Mouse (Mus musculus) lung, embryonic 15.5 days (tissue): ENCODE data around the gene Sh3bgrl. TPM values are rescaled to one million over a fixed set of nuclear protein-coding genes. Genes with fewer than 3 reads are reported as not detected.

Experiments used
- ATAC-seq: fragments of 200-750 bp; cut with Nextera tagmentation; 2 replicates; pipeline ENCODE4 v1.8.0; 2017; ENCODE audit warnings: moderate number of reproducible peaks, borderline replicate concordance; ENCODE audit not compliant: low FRiP score, low TSS enrichment; ENCODE audit errors: extremely low read depth
- H3K27ac ChIP-seq: fragments of 300-500 bp; sonication (generic); 2 replicates; pipeline ENCODE4 v1.5.1; 2015; ENCODE audit warnings: moderate library complexity, mild to moderate bottlenecking, inconsistent platforms
- H3K27me3 ChIP-seq: fragments of 300-500 bp; sonication (generic); 2 replicates; pipeline ENCODE4 v1.6.1; 2015; ENCODE audit warnings: inconsistent platforms
- H3K36me3 ChIP-seq: fragments of 300-500 bp; sonication (generic); 2 replicates; pipeline ENCODE4 v1.6.1; 2015; ENCODE audit warnings: inconsistent platforms
- H3K4me1 ChIP-seq: fragments of 300-500 bp; sonication (generic); 2 replicates; pipeline ENCODE4 v1.6.1; 2015; ENCODE audit warnings: inconsistent platforms
- H3K4me2 ChIP-seq: fragments of 300-500 bp; sonication (generic); 2 replicates; pipeline ENCODE4 v1.6.1; 2015; ENCODE audit warnings: inconsistent platforms, mild to moderate bottlenecking, moderate library complexity
- H3K4me3 ChIP-seq: fragments of 300-500 bp; sonication (generic); 2 replicates; pipeline ENCODE4 v1.5.1; 2015; ENCODE audit warnings: mild to moderate bottlenecking, inconsistent platforms
- H3K9ac ChIP-seq: fragments of 300-500 bp; sonication (generic); 2 replicates; pipeline ENCODE4 v1.6.1; 2015; ENCODE audit warnings: inconsistent platforms
- H3K9me3 ChIP-seq: fragments of 300-500 bp; sonication (generic); 2 replicates; pipeline ENCODE4 v1.6.1; 2016; ENCODE audit warnings: inconsistent platforms
- WGBS: fragments of 180-500 bp; shearing (Covaris S2); methylation state at CpG from one replicate; pipeline ENCODE4 v1.1.7; 2015; 5-methylcytosine and 5-hydroxymethylcytosine counted together
- polyA plus RNA-seq: library from polyadenylated mRNA; unstranded; fragments of >200 nt; fragmentation: Nextera tagmentation; extraction: Ambion mirVana; gene quantifications from 2 replicates; pipeline ENCODE4 v1.2.1, GENCODE M21; 2015

Sh3bgrl gene
- polyA plus RNA-seq, 1 experiment from 2014 or later, result 239 TPM

DNA sequence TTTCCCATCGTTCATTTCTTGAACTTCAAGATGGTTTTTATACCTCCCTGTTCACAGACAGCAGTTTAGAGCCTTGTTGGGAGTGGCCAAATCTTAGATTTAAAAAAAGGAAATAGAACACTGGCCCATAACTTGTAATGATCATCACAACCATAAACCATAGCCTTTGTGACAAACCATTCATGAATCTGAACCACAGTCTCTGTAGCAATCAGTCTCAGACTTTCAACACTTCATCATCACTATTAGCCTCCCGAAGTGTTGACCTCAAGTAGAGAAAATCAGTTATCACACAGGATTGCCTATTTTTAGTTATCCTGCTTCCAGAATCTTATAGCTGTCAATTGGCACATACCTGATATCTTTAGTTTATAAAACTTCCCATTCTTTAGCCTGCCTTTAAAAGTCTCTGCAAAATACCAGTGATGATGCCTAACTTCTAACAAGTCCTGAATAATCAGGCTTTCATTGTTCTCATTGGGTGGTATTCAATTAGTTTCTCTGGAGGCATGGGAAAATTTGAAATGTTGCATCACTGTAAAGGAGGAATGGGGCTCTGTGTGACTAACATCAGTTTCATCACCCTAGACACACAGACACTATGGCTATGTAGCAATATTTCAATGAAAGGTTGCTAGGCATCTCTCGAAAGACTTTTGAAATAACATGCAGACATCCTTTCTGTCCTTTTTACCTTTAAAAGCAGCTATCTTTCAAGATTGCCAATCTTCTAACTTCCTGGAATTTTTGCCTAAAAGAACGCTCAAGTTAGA lies 89.7 kb downstream of the Sh3bgrl start:
- Histone ChIP-seq H3K4me2 (no peak overlapping the region), H3K4me1 (no peaks in the 10 kb centered on the region), H3K4me3 (no peak overlapping the region), H3K9ac (no peak overlapping the region), H3K27ac (no peak overlapping the region), H3K9me3 (no peaks in the 10 kb centered on the region), H3K27me3 (no peaks in the 10 kb centered on the region), H3K36me3 (no peaks in the 10 kb centered on the region)
- no peak for ATAC-seq
- WGBS, result 76% methylated on average over 4 of the region's 4 CpGs

- Histone ChIP-seq H3K9me3 (no peaks in the 10 kb centered on the region), H3K4me1 (no peaks in the 10 kb centered on the region), H3K9ac (no peak overlapping the region), H3K36me3 (no peaks in the 10 kb centered on the region), H3K27ac (no peak overlapping the region), H3K4me2 (no peak overlapping the region), H3K4me3 (no peak overlapping the region), H3K27me3 (no peaks in the 10 kb centered on the region)
- 84% methylated on average over 4 of the region's 4 CpGs for WGBS
- ATAC-seq, result no peak
Measured at GRCm38 (mm10) chrX:109189607-109190006, 94.4 kb downstream of the Sh3bgrl start.

GRCm38 (mm10) chrX:109190969-109191368 lies 95.8 kb downstream of the Sh3bgrl start:
- 46% methylated on average over 4 of the region's 4 CpGs for WGBS
- H3K4me1 ChIP-seq, result no peaks in the 10 kb centered on the region
- 0 out of 2 replicates have a peak, but pooled peaks have one; percentile 49 for ATAC-seq
- no peak overlapping the region for H3K4me3 ChIP-seq
- H3K4me2 ChIP-seq, result no peak overlapping the region
- H3K36me3 ChIP-seq, result no peaks in the 10 kb centered on the region
- H3K27ac ChIP-seq, result peak overlapping the region; percentile 20; the same call in 1 of the 2 replicates
- H3K9me3 ChIP-seq, result no peaks in the 10 kb centered on the region
- no peak overlapping the region for H3K9ac ChIP-seq
- no peaks in the 10 kb centered on the region for H3K27me3 ChIP-seq

DNA sequence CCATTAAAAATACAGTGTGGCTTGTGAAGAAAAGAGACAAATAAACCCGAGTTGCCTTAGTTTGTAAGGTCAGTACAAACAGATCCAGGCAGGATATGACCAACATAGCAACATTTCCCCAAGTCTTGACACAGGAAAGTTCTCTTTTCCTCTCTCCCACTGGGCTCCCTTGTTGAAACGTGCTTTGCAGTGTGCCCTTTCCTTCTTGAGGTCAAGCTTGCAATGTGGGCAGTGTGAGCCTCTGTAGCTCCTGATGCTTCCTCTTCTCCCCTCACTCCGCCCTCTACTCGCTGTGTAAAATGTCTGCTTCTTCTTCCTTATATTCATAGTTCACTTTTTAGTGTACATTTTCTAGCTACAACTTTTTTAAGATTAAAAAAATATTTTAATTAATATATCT lies 96.3 kb downstream of the Sh3bgrl start:
- H3K4me2 ChIP-seq, result no peak overlapping the region
- no peaks in the 10 kb centered on the region for H3K36me3 ChIP-seq
- H3K4me1 ChIP-seq, result no peaks in the 10 kb centered on the region
- no peaks in the 10 kb centered on the region for H3K27me3 ChIP-seq
- no peaks in the 10 kb centered on the region for H3K9me3 ChIP-seq
- no peak overlapping the region for H3K9ac ChIP-seq
- WGBS, result 38% methylated on average over 4 of the region's 4 CpGs
- peak overlapping the region; percentile 20; the same call in 1 of the 2 replicates for H3K27ac ChIP-seq
- peak; percentile 52; the same call in 1 of the 2 replicates for ATAC-seq
- no peak overlapping the region for H3K4me3 ChIP-seq

GRCm38 (mm10) chrX:109196468-109196867 lies 101.3 kb downstream of the Sh3bgrl start, which contains the start of gene Gm6377:
Gene Gm6377, plus strand, starts transcription at chrX:109196756.
- Histone ChIP-seq H3K27me3 (no peaks in the 10 kb centered on the region), H3K4me1 (no peaks in the 10 kb centered on the region), H3K27ac (no peak within 1 kb of the TSS), H3K9ac (no peak within 1 kb of the TSS), H3K4me3 (no peak within 1 kb of the TSS), H3K36me3 (no peaks in the 10 kb centered on the region), H3K9me3 (no peaks in the 10 kb centered on the region), H3K4me2 (no peak within 1 kb of the TSS)
- no peak for ATAC-seq
- 74% methylated on average over 4 of the region's 4 CpGs for WGBS

GRCm38 (mm10) chrX:109207843-109208242 lies 112.7 kb downstream of the Sh3bgrl start:
- no peaks in the 10 kb centered on the region for H3K9me3 ChIP-seq
- no peak overlapping the region for H3K4me2 ChIP-seq
- H3K9ac ChIP-seq, result no peak overlapping the region
- no peak for ATAC-seq
- no peaks in the 10 kb centered on the region for H3K4me1 ChIP-seq
- H3K27ac ChIP-seq, result no peak overlapping the region
- H3K36me3 ChIP-seq, result no peaks in the 10 kb centered on the region
- H3K4me3 ChIP-seq, result no peak overlapping the region
- H3K27me3 ChIP-seq, result no peaks in the 10 kb centered on the region

GRCm38 (mm10) chrX:109228720-109229119 lies 133.6 kb downstream of the Sh3bgrl start:
- WGBS, result 87% methylated on average over 1 of the region's 1 CpGs
- H3K9ac ChIP-seq, result no peak overlapping the region
- H3K36me3 ChIP-seq, result no peaks in the 10 kb centered on the region
- no peak for ATAC-seq
- H3K4me2 ChIP-seq, result no peak overlapping the region
- H3K4me3 ChIP-seq, result no peak overlapping the region
- no peaks in the 10 kb centered on the region for H3K27me3 ChIP-seq
- H3K4me1 ChIP-seq, result no peaks in the 10 kb centered on the region
- H3K27ac ChIP-seq, result no peak overlapping the region
- H3K9me3 ChIP-seq, result no peaks in the 10 kb centered on the region

DNA sequence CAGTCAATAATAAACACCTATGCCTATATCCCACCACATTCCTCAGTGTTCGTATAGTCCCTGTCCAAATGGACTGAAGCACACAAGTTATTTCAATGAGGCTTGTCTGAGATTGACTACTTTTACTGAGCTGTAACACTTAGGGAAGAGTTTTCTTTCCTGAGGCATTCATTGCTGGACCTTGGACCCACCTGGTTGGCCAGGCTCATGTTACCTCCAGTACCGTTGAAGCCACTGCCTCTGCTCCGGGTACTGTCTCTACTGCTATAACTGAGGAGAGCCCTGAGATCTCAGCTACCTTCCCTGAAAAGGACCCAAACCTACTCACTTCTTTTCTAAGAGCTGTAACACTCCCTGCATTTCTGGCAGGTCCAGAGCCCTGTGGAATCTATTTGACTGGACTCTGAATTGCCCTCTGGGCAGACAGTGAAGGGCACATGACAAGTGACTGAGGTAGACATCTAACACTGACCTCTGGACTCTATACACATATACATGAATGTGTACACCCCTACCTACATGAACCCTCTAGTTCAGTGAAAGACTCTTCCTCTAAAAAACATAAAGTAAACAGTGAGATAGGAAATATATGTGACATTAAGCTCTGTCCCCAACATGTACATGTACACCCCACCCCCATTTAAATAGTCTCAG lies 140.3 kb downstream of the Sh3bgrl start:
- Histone ChIP-seq H3K27ac (no peak overlapping the region), H3K9ac (no peak overlapping the region), H3K4me2 (no peak overlapping the region), H3K4me1 (no peaks in the 10 kb centered on the region), H3K36me3 (no peaks in the 10 kb centered on the region), H3K9me3 (no peaks in the 10 kb centered on the region), H3K27me3 (no peaks in the 10 kb centered on the region), H3K4me3 (no peak overlapping the region)
- 88% methylated on average over 3 of the region's 3 CpGs for WGBS
- no peak for ATAC-seq

DNA sequence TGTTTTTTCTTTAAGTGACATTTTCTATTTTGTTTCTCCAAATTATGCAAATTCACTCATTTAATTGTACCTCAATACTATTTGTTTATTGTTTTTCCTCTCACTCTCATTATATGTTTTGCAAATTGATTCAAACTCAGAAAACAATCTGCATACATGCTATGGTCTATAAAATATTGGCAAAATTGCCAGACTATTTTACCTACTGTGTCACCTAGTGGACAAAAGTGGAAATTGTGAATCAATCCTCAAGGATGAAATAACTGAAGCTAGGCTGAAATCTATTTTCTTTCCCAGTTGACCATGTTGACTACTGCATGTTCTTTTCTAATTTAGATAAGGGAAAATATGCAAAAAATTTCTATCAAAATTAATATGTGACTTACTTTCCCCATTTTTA lies 143.0 kb downstream of the Sh3bgrl start:
- no peak overlapping the region for H3K4me3 ChIP-seq
- no peaks in the 10 kb centered on the region for H3K27me3 ChIP-seq
- no peak overlapping the region for H3K9ac ChIP-seq
- no peak overlapping the region for H3K4me2 ChIP-seq
- no peaks in the 10 kb centered on the region for H3K9me3 ChIP-seq
- H3K27ac ChIP-seq, result no peak overlapping the region
- no peaks in the 10 kb centered on the region for H3K36me3 ChIP-seq
- no peaks in the 10 kb centered on the region for H3K4me1 ChIP-seq
- no peak for ATAC-seq

Other genes starting within 250 kb of the Sh3bgrl start
- gene Hmgn5, start 82.0 kb upstream of the Sh3bgrl start, polyA plus RNA-seq, result 27.6 and 30.7 TPM in 2 replicates
- gene Gm6377, start 101.4 kb downstream of the Sh3bgrl start, polyA plus RNA-seq, result not detected in 2 replicates